Mouse (Mus musculus) ZHBTc4 (cell line): ENCODE data around the gene Olfr742.

Experiments used
- DNase-seq: peaks from one replicate; pipeline ENCODE4 v3.0.0-alpha.2; 2011; ENCODE audit warnings: low read depth, low spot score

The Olfr742 gene

GRCm38 (mm10) chr14:50503300-50503699, at the start of gene Olfr742:
Olfr742 (plus strand) TSS chr14:50503600.
- DNase-seq: no peak

GRCm38 (mm10) chr14:50472438-50472837, 31.0 kb upstream of the Olfr742 start, which contains the start of gene Olfr741:
Olfr741 (plus strand) TSS chr14:50472738.
- DNase-seq: no peak

- no peak for DNase-seq
These were observed 25.0 kb upstream of the Olfr742 start for GRCm38 (mm10) chr14:50478406-50478805.

DNA sequence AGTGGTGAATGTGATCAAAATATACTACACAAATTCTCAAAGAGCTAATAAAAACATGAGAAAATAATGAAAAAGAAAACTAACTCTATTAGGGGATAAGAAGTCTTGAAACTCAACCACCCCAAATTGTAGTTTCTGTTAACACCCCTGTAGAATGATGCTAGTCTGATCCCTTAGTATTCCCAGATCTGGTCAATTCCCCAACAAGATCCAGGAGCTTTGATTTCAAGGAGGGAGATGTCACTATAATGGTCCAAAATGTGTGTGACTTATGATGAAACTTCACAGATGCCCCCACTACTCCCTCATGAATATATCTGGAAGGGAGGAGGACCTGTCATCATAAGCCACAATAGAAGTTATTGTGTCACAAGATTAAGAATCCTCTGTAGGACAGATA, 18.1 kb downstream of the Olfr742 start, which contains the start of gene Olfr743:
Olfr743 (plus strand) TSS at position 301 of the 400 bp plus-strand sequence.
- DNase-seq: no peak

DNA sequence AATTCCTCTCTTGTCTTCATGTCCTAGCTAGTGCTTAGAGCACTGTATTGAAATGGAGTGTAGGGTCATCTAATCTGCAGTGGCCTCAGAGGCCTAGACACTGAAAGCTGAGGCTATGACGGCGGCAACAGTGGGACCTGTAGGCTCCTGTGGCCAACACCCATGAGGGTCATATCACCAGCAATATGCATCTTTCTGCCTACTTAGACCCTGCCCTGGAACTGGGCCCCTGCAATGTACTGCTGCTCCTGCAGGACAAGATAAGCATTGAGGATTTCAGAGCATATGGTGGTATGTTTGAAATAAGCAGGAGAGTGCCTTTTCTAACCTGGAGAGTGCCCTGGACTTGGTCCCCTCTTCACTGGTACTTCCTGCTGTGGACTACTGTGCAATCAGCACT, 49.3 kb downstream of the Olfr742 start:
- DNase-seq: no peak
